Mouse (Mus musculus) MEL (cell line): ENCODE results near the gene Tmem254c.
"Not testable (repeated sequence)": the region's sequence is repeated elsewhere in the genome, so short reads cannot be mapped to it uniquely, and the experiment has no call there.

Experiments used
- BHLHE40 ChIP-seq: IDR thresholded peaks from 2 replicates; pipeline ENCODE4 v1.6.1; 2012; ENCODE audit warnings: low read depth, mild to moderate bottlenecking, inconsistent platforms, low read length, improper control_type of control experiment, borderline replicate concordance
- CTCF ChIP-seq, 3 experiments: IDR thresholded peaks in 2 of 3; conservative IDR thresholded peaks in 1 of 3; 2 replicates each; pipeline ENCODE4 v1.5.1; 2011 to 2012; ENCODE audit warnings: low read length in 3 of 3, low read depth in 2 of 3, mild to moderate bottlenecking in 2 of 3, improper control_type of control experiment in 1 of 3, inconsistent platforms in 1 of 3, mixed read lengths in 1 of 3, moderate library complexity in 1 of 3; ENCODE audit not compliant: control insufficient read depth in 1 of 3, insufficient read depth in 1 of 3, poor library complexity in 1 of 3, severe bottlenecking in 1 of 3
- HCFC1 ChIP-seq: IDR thresholded peaks from 2 replicates; pipeline ENCODE4 v1.6.1; 2012; ENCODE audit warnings: low read depth, mild to moderate bottlenecking, inconsistent platforms, low read length, improper control_type of control experiment, moderate library complexity
- KAT2A ChIP-seq: conservative IDR thresholded peaks from 2 replicates; pipeline ENCODE4 v1.6.1; 2012; ENCODE audit warnings: low read depth, low read length, improper control_type of control experiment, inconsistent platforms
- MAZ ChIP-seq: IDR thresholded peaks from 2 replicates; pipeline ENCODE4 v1.6.1; 2012; ENCODE audit warnings: low read depth, mild to moderate bottlenecking, inconsistent platforms, low read length, improper control_type of control experiment
- MXI1 ChIP-seq: IDR thresholded peaks from 2 replicates; pipeline ENCODE4 v1.6.1; 2011; ENCODE audit warnings: mild to moderate bottlenecking, low read depth, low read length, improper control_type of control experiment
- POLR2AphosphoS2 ChIP-seq: IDR thresholded peaks from 2 replicates; pipeline ENCODE4 v1.6.1; 2011; ENCODE audit warnings: low read length, improper control_type of control experiment

DNA sequence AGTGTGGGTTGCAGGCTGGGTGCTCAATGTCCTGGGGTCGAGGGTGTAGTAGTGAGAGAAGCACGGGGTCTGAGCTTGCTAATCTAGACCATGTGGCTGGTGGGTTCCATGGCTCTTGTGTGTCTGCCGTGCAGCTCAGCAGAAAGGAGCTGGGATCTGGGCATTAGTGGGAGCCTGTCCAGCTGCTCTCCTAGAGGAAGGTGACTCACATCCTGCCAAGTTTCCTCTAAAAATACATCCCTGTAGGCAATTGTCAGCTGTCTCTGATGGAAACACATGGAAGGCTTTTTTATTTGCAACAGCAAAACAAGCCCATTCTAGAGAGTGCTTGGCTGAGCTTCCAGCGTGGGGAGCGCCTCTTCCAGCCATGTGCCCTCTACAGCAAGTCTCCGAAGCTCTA lies 44.3 kb downstream of the Tmem254c start:
- not testable (repeated sequence) for TF ChIP-seq CTCF (IDR thresholded peaks at IDR 0.05 in 2 of 3, conservative IDR thresholded peaks at IDR 0.05 in 1 of 3; ENCODE audit: control insufficient read depth in 1 of 3, insufficient read depth in 1 of 3, low read depth in 2 of 3, low read length in 3 of 3, poor library complexity in 1 of 3, severe bottlenecking in 1 of 3); POLR2AphosphoS2; BHLHE40; HCFC1; KAT2A; MXI1; MAZ
